Mouse (Mus musculus): ENCODE results near the gene Aif1l.

GRCm38 (mm10) chr2:31943011-31943410 is 6.9 kb upstream of the Aif1l start:
- TF ChIP-seq CTCF (conservative IDR thresholded peaks at IDR 0.05; ENCODE audit: low read length) (no peak), NANOG (IDR thresholded peaks at IDR 0.05; ENCODE audit: borderline replicate concordance, low read length) (no peak)

All from E14TG2a.4 (cell line).